Mouse (Mus musculus) hematopoietic stem cell, adult 5-6 weeks (primary cell): ENCODE results near the gene Nme7. TPM values are rescaled to one million over a fixed set of nuclear protein-coding genes. Genes with fewer than 3 reads are reported as not detected.

Experiments
- ATAC-seq, 2 experiments: fragments of 125-278 bp in 1 of 2; replicated peaks in 1 of 2; 2 replicates each; pipeline ENCODE4 v1.8.0; 2016 to 2017; ENCODE audit warnings: inconsistent platforms in 2 of 2, mild to moderate bottlenecking in 2 of 2, moderate number of reproducible peaks in 2 of 2, low read depth in 1 of 2, moderate TSS enrichment in 1 of 2; ENCODE audit not compliant: low FRiP score in 2 of 2, poor library complexity in 2 of 2, severe bottlenecking in 2 of 2, insufficient read depth in 1 of 2, low TSS enrichment in 1 of 2
- total RNA-seq: library from RNA; stranded (forward); fragments of 172-1452, 232-1000 nt; gene quantifications from 2 replicates; pipeline ENCODE4 v1.2.3, GENCODE M21; 2017

Gene Nme7
- total RNA-seq, 1 experiment from 2014 or later = 46.6 TPM

GRCm38 (mm10) chr1:164411306-164411705, 107.4 kb downstream of the Nme7 start:
- ATAC-seq = no peak

- no peak for ATAC-seq
Measured at GRCm38 (mm10) chr1:164412906-164413305, 109.0 kb downstream of the Nme7 start.

GRCm38 (mm10) chr1:164413608-164414007, 109.7 kb downstream of the Nme7 start:
- ATAC-seq = no peak

- no peak for ATAC-seq
Measured at GRCm38 (mm10) chr1:164415347-164415751, 111.4 kb downstream of the Nme7 start.

- ATAC-seq = no peak
Measured at GRCm38 (mm10) chr1:164416692-164417394, 112.9 kb downstream of the Nme7 start.

- no peak for ATAC-seq
Measured at GRCm38 (mm10) chr1:164417604-164418003, 113.7 kb downstream of the Nme7 start.

GRCm38 (mm10) chr1:164418320-164418719, 114.4 kb downstream of the Nme7 start:
- no peak for ATAC-seq

- no peak for ATAC-seq
Measured at GRCm38 (mm10) chr1:164419401-164419800, 115.5 kb downstream of the Nme7 start.

GRCm38 (mm10) chr1:164420623-164421354, 116.9 kb downstream of the Nme7 start:
- no peak for ATAC-seq

GRCm38 (mm10) chr1:164426227-164426626, 122.3 kb downstream of the Nme7 start:
- ATAC-seq = peak; percentile 76 to 90

GRCm38 (mm10) chr1:164427777-164428176, 123.9 kb downstream of the Nme7 start:
- ATAC-seq = no peak

- ATAC-seq = no peak
Measured at GRCm38 (mm10) chr1:164428644-164429043, 124.7 kb downstream of the Nme7 start.

GRCm38 (mm10) chr1:164432649-164433048, 128.7 kb downstream of the Nme7 start:
- no peak for ATAC-seq

GRCm38 (mm10) chr1:164434049-164434448, 130.1 kb downstream of the Nme7 start:
- no peak for ATAC-seq

- no peak for ATAC-seq
Measured at GRCm38 (mm10) chr1:164436749-164437148, 132.8 kb downstream of the Nme7 start.

GRCm38 (mm10) chr1:164440230-164440629, 136.3 kb downstream of the Nme7 start:
- ATAC-seq = peak; percentile 87 to 91

- no peak; a peak in 1 of 4 replicates for ATAC-seq
Measured at GRCm38 (mm10) chr1:164440708-164441407, 136.9 kb downstream of the Nme7 start.

- no peak for ATAC-seq
Measured at GRCm38 (mm10) chr1:164441408-164441974, 137.6 kb downstream of the Nme7 start.
